ENCODE assay signal across 8 mouse cellular contexts in the genomic region with DNA sequence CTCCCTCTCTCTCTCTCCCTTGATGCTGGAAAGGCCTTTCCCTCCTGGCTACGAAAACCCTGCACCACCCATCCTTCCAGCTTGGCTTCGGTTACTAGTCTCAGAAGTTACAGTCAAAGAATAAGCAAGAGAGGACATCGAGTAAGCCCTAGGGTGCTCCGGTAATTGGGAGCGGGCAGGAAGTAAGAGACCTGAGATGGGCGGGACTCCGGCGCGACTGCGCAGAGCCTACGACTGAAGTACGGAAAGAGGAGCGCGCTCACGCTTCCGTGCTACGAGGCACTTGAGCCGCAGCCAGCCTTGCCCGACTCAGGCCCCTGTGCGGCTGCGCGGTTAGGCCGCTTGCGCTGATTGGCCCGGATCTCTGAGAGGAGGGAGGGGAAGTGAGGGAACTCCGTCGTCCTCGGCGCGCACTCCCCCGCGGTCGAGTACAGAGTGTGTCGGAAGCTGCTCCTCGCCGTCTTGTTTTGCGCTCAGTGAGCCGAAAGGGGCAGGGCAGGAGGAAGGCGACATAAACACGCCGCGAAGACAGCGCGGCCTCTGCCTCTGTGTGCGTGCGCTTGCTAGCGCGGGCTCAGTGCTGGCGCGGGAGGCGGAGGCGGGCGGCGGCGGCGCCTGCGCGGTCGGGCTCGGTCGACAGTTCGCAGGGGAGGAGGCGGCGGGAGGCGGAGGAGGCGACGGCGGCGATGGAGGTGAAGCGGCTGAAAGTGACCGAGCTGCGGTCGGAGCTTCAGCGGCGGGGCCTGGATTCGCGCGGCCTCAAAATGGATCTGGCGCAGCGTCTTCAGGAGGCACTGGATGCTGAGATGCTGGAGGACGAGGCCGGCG. TPM values are rescaled to one million over a fixed set of nuclear protein-coding genes. Genes with fewer than 3 reads are reported as not detected.
DNase-seq lines count a peak whose midpoint lies in the region; ATAC-seq and TF ChIP-seq lines count a peak whose summit lies in the region.

Gene Hnrnpul2, plus strand, starts transcription at position 415 of the 828 bp plus-strand sequence.

- peak; percentile 98 for DNase-seq in cerebellum, adult 11 months
- peak; percentile 99 for DNase-seq in forebrain, embryonic 14.5 days (ENCODE audit: low spot score)
- DNase-seq in heart, postnatal 14 days = peak; percentile 98 to 99
- peak; percentile 98 for DNase-seq in layer of hippocampus, adult 11-12 months (ENCODE audit: low spot score)
- peak; percentile 99 for DNase-seq in lung, adult 18-20 months
- peak; percentile 99 for DNase-seq in testis, postnatal 14 days (ENCODE audit: low spot score)

- WGBS in forebrain, embryonic 14.5 days = under 1% methylated on average over 82 of the region's 83 CpGs
- under 1% methylated on average over 82 of the region's 83 CpGs for WGBS in neural tube, embryonic 15.5 days

- peak; percentile 95 for ATAC-seq in forebrain, embryonic 14.5 days
- ATAC-seq in neural tube, embryonic 15.5 days (ENCODE audit: low FRiP score) = peak; percentile 96

- H3K36me3 ChIP-seq in ES-Bruce4 (ENCODE audit: control insufficient read depth, insufficient read depth, low read length, poor library complexity, severe bottlenecking) = peaks cover 43% of the 10 kb centered on the region
- peaks cover 31% of the 10 kb centered on the region for H3K36me3 ChIP-seq in forebrain, embryonic 14.5 days (ENCODE audit: control insufficient read depth, insufficient read depth, low read length)
- peaks cover 25% of the 10 kb centered on the region for H3K36me3 ChIP-seq in neural tube, embryonic 15.5 days

- H3K27me3 ChIP-seq in ES-Bruce4 (ENCODE audit: control insufficient read depth, insufficient read depth, low read length, poor library complexity, severe bottlenecking) = no peaks in the 10 kb centered on the region
- H3K27me3 ChIP-seq in forebrain, embryonic 14.5 days (replicated peaks; ENCODE audit: control insufficient read depth, insufficient read depth, low read length) = no peaks in the 10 kb centered on the region
- no peaks in the 10 kb centered on the region for H3K27me3 ChIP-seq in neural tube, embryonic 15.5 days (replicated peaks)

- peak within 1 kb of the TSS; percentile 92 for H3K4me3 ChIP-seq in ES-Bruce4 (ENCODE audit: low read depth, low read length)
- peak within 1 kb of the TSS; percentile 99 for H3K4me3 ChIP-seq in forebrain, embryonic 14.5 days (ENCODE audit: low read depth, low read length)
- peak within 1 kb of the TSS; percentile 83 for H3K4me3 ChIP-seq in neural tube, embryonic 15.5 days (replicated peaks)

- TF ChIP-seq CTCF in ES-Bruce4 (IDR thresholded peaks at IDR 0.05; ENCODE audit: low read depth, low read length) = no peak

- peak within 1 kb of the TSS; percentile 91 for H3K9ac ChIP-seq in ES-Bruce4 (ENCODE audit: low read depth, poor library complexity, severe bottlenecking)
- peak within 1 kb of the TSS; percentile 95 for H3K9ac ChIP-seq in forebrain, embryonic 14.5 days (ENCODE audit: low read length)
- peak within 1 kb of the TSS; percentile 90 for H3K9ac ChIP-seq in neural tube, embryonic 15.5 days (replicated peaks)

- no peaks in the 10 kb centered on the region for H3K9me3 ChIP-seq in ES-Bruce4 (replicated peaks; ENCODE audit: control insufficient read depth, insufficient read depth, low read length, poor library complexity, severe bottlenecking)
- H3K9me3 ChIP-seq in forebrain, embryonic 14.5 days (replicated peaks; ENCODE audit: control insufficient read depth, low read length) = no peaks in the 10 kb centered on the region
- no peaks in the 10 kb centered on the region for H3K9me3 ChIP-seq in neural tube, embryonic 15.5 days (replicated peaks)

- intact Hi-C loops in heart, postnatal 14 days (cut with DNase I) = loop anchor here (5.0 kb wide), 2 partner anchors 48 to 103 kb away; partner anchors contain the start of genes Tmem179b and Tmem223

- TF ChIP-seq POLR2A in ES-Bruce4 (IDR thresholded peaks at IDR 0.05; ENCODE audit: insufficient read depth, low read length) = peak; percentile 87

- no peak for TF ChIP-seq EP300 in ES-Bruce4 (IDR thresholded peaks at IDR 0.05; ENCODE audit: insufficient read depth, low read depth, low read length)

- peak within 1 kb of the TSS; percentile 88 for H3K4me2 ChIP-seq in forebrain, embryonic 14.5 days (ENCODE audit: low read length)
- peak within 1 kb of the TSS; percentile 95 for H3K4me2 ChIP-seq in neural tube, embryonic 15.5 days

- peaks cover 2% of the 10 kb centered on the region for H3K4me1 ChIP-seq in ES-Bruce4 (ENCODE audit: control insufficient read depth, insufficient read depth, low read length)
- H3K4me1 ChIP-seq in forebrain, embryonic 14.5 days (ENCODE audit: control insufficient read depth, insufficient read depth, low read length) = peaks cover 38% of the 10 kb centered on the region
- H3K4me1 ChIP-seq in neural tube, embryonic 15.5 days = peaks cover 60% of the 10 kb centered on the region

- H3K27ac ChIP-seq in ES-Bruce4 (ENCODE audit: insufficient read depth, low read length) = peak within 1 kb of the TSS; percentile 96
- peak within 1 kb of the TSS; percentile 99 for H3K27ac ChIP-seq in forebrain, embryonic 14.5 days (ENCODE audit: low read depth, low read length)
- H3K27ac ChIP-seq in neural tube, embryonic 15.5 days (replicated peaks) = peak within 1 kb of the TSS; percentile 100

RNA-seq across cellular contexts. Expression of gene Hnrnpul2, which starts in this region (rescaled TPM):
- polyA plus RNA-seq in ES-Bruce4 (2011; ENCODE audit: insufficient read depth, insufficient read length, low read depth, missing spikeins) = 105 and 108 TPM in 2 replicates
- 7.2 and 7.4 TPM in 2 replicates for polyA plus RNA-seq in forebrain, embryonic 14.5 days (2014; fragmentation: Nextera tagmentation; extraction: Ambion mirVana)
- total RNA-seq in heart, postnatal 14 days (2021) = 10 to 100 TPM; 48.5 to 51.1 TPM
- 5.1 and 5.9 TPM in 2 replicates for polyA plus RNA-seq in neural tube, embryonic 15.5 days (2015; fragmentation: Nextera tagmentation; extraction: Ambion mirVana)

Comparison
In these comparisons a context has a peak if more than half of its experiments do, and no peak if none do; other contexts are left out.
1. Peak in every context shown above with its lines: DNase-seq, ATAC-seq, H3K4me3 ChIP-seq and H3K27ac ChIP-seq.
2. RNA of gene Hnrnpul2 (polyA plus RNA-seq): 105 to 108 TPM in ES-Bruce4; 7.2 to 7.4 TPM in forebrain, embryonic 14.5 days and 5.1 to 5.9 TPM in neural tube, embryonic 15.5 days; every median in the first group is over 10 times any median in the second.